Mouse (Mus musculus) spleen, adult 2 months (tissue): Measurements from ENCODE around the gene Ap1s2.

Experiments used
- CTCF ChIP-seq: fragments of 200-500 bp; IDR thresholded peaks from 2 replicates; pipeline ENCODE4 v1.5.1; 2011; ENCODE audit warnings: mild to moderate bottlenecking, inconsistent platforms; ENCODE audit not compliant: insufficient read depth, insufficient read length, insufficient replicate concordance; ENCODE audit errors: extremely low read depth
- POLR2A ChIP-seq: fragments of 200-500 bp; IDR thresholded peaks from 2 replicates; pipeline ENCODE4 v1.6.1; 2011; ENCODE audit warnings: low read depth, low read length, inconsistent platforms

DNA sequence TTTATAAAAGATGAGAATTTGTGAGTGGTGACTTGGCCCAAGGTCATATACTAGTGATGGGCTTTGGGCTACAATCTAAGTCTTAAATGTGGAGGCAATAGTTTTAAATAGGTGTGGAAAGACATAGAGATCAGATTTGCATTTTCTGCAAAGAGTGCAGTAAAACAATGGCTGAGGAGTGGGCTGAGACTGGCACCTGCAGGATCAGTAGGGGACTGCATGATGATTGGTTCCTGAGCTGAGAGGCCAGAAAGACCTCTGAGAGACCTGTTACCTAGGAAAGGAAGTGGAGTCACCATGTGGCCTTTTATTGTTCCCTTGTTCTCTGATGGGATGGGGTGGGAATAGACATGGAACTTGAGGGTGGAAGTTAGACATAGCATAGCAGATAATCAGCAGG lies 4.0 kb downstream of the Ap1s2 start:
- TF ChIP-seq CTCF: peak; percentile 47; the same call in 1 of the 2 replicates
- no peak for TF ChIP-seq POLR2A
